ENCODE assay signal across 13 mouse cellular contexts in genomic region chr11:96281855-96282570, GRCm38 (mm10). TPM values are rescaled to one million over a fixed set of nuclear protein-coding genes. Genes with fewer than 3 reads are reported as not detected.
DNase-seq lines count a peak whose midpoint lies in the region; ATAC-seq and TF ChIP-seq lines count a peak whose summit lies in the region.
"Had no signal": no experiment of that assay in that cellular context is flagged by ENCODE, and none has a peak within 500 bp of the region (broad histone marks: within the 10 kb centered on the region; RNA-seq: fewer than 3 reads in every experiment).

Gene Hoxb8, plus strand, starts transcription at chr11:96281905.

- H3K27me3 ChIP-seq in heart, postnatal 0 days (ENCODE audit: control insufficient read depth, insufficient read depth, low read length), result peaks cover 100% of the 10 kb centered on the region
- H3K27me3 ChIP-seq in heart, embryonic 11.5 days (ENCODE audit: control insufficient read depth, insufficient read depth, low read length), result peaks cover 96% of the 10 kb centered on the region
- H3K27me3 ChIP-seq in intestine, embryonic 14.5 days (replicated peaks; ENCODE audit: control insufficient read depth, insufficient read depth, low read length), result peaks cover 51% of the 10 kb centered on the region
- H3K27me3 ChIP-seq in neural tube, embryonic 11.5 days (ENCODE audit: control insufficient read depth, insufficient read depth, low read length), result 0 out of 2 replicates have a peak, but pooled peaks cover 3% of the 10 kb centered on the region

- H3K9ac ChIP-seq in heart, postnatal 0 days (replicated peaks; ENCODE audit: low read depth, low read length), result no peak within 1 kb of the TSS
- H3K9ac ChIP-seq in heart, embryonic 11.5 days (ENCODE audit: low read depth, low read length), result no peak within 1 kb of the TSS
- peak within 1 kb of the TSS; percentile 82 for H3K9ac ChIP-seq in intestine, embryonic 14.5 days (ENCODE audit: low read length)
- peak within 1 kb of the TSS; percentile 100 for H3K9ac ChIP-seq in neural tube, embryonic 11.5 days (ENCODE audit: low read length)

- no peak for TF ChIP-seq EP300 in heart, postnatal 0 days (IDR thresholded peaks at IDR 0.05; ENCODE audit: low read depth)

- no peak within 1 kb of the TSS for H3K27ac ChIP-seq in heart, postnatal 0 days (ENCODE audit: low read depth)
- H3K27ac ChIP-seq in heart, embryonic 11.5 days (ENCODE audit: low read depth, low read length), result no peak within 1 kb of the TSS
- peak within 1 kb of the TSS; percentile 93; the same call in 1 of the 2 replicates for H3K27ac ChIP-seq in intestine, embryonic 14.5 days (ENCODE audit: low read depth)
- H3K27ac ChIP-seq in neural tube, embryonic 11.5 days (ENCODE audit: low read depth, low read length), result peak within 1 kb of the TSS; percentile 100

- H3K4me2 ChIP-seq in heart, postnatal 0 days (ENCODE audit: low read depth, low read length), result no peak within 1 kb of the TSS
- H3K4me2 ChIP-seq in heart, embryonic 11.5 days, result no peak within 1 kb of the TSS
- H3K4me2 ChIP-seq in intestine, embryonic 14.5 days (ENCODE audit: low read length), result peak within 1 kb of the TSS; percentile 86
- H3K4me2 ChIP-seq in neural tube, embryonic 11.5 days (ENCODE audit: low read depth), result peak within 1 kb of the TSS; percentile 100

- 3% methylated on average over 27 of the region's 27 CpGs for WGBS in heart, postnatal 0 days
- WGBS in heart, embryonic 11.5 days (ENCODE audit: insufficient replicate concordance), result 2% methylated on average over 27 of the region's 27 CpGs
- 2% methylated on average over 27 of the region's 27 CpGs for WGBS in intestine, embryonic 14.5 days
- under 1% methylated on average over 27 of the region's 27 CpGs for WGBS in neural tube, embryonic 11.5 days

- no peaks in the 10 kb centered on the region for H3K9me3 ChIP-seq in heart, postnatal 0 days (replicated peaks; ENCODE audit: control insufficient read depth, low read length)
- H3K9me3 ChIP-seq in heart, embryonic 11.5 days (replicated peaks; ENCODE audit: control insufficient read depth, low read length), result no peaks in the 10 kb centered on the region
- H3K9me3 ChIP-seq in intestine, embryonic 14.5 days (ENCODE audit: control insufficient read depth, low read length), result no peaks in the 10 kb centered on the region
- no peaks in the 10 kb centered on the region for H3K9me3 ChIP-seq in neural tube, embryonic 11.5 days (ENCODE audit: control insufficient read depth, low read length)

- no peak for TF ChIP-seq CTCF in heart, postnatal 0 days (IDR thresholded peaks at IDR 0.05; ENCODE audit: low read depth)

- peak within 1 kb of the TSS; percentile 9; the same call in 1 of the 2 replicates for H3K4me3 ChIP-seq in heart, postnatal 0 days (ENCODE audit: low read depth, low read length)
- no peak within 1 kb of the TSS for H3K4me3 ChIP-seq in heart, embryonic 11.5 days (ENCODE audit: low read depth, low read length)
- peak within 1 kb of the TSS; percentile 49 for H3K4me3 ChIP-seq in intestine, embryonic 14.5 days (ENCODE audit: low read depth, low read length)
- peak within 1 kb of the TSS; percentile 96 for H3K4me3 ChIP-seq in neural tube, embryonic 11.5 days (ENCODE audit: low read depth, low read length)

- DNase-seq in heart, postnatal 0 days (ENCODE audit: low spot score), result no peak
- peak; percentile 72 for DNase-seq in adrenal gland, adult 2 months
- no peak for DNase-seq in intestine, embryonic 14.5 days (ENCODE audit: low spot score)
- no peak for DNase-seq in neural tube, embryonic 11.5 days (ENCODE audit: low spot score)
- no peak for DNase-seq in spleen, adult 18-20 months
- DNase-seq in testis, postnatal 14 days (ENCODE audit: low spot score), result no peak
- DNase-seq: midbrain, embryonic 14.5 days; right cerebral cortex, postnatal 4 days had no signal

- ATAC-seq in heart, postnatal 0 days (ENCODE audit: insufficient read depth, low read depth), result no peak
- no peak for ATAC-seq in heart, embryonic 11.5 days (replicated peaks; ENCODE audit: insufficient number of reproducible peaks, low FRiP score, low TSS enrichment)
- no peak for ATAC-seq in intestine, embryonic 14.5 days (replicated peaks; ENCODE audit: low FRiP score, low TSS enrichment, low read depth)
- no peak for ATAC-seq in neural tube, embryonic 11.5 days (ENCODE audit: insufficient read depth, low FRiP score, low TSS enrichment)
- no peak for ATAC-seq in inflammation-experienced regulatory T-cells, adult 6 months
- ATAC-seq: CD4-positive, CD25-positive, alpha-beta regulatory T cell, adult 4 months had no signal

- no peaks in the 10 kb centered on the region for H3K36me3 ChIP-seq in heart, postnatal 0 days (replicated peaks; ENCODE audit: control insufficient read depth, insufficient read depth, low read length)
- H3K36me3 ChIP-seq in heart, embryonic 11.5 days (ENCODE audit: control insufficient read depth, insufficient read depth, low read length), result no peaks in the 10 kb centered on the region
- H3K36me3 ChIP-seq in intestine, embryonic 14.5 days (ENCODE audit: control insufficient read depth, insufficient read depth, low read length), result no peaks in the 10 kb centered on the region
- H3K36me3 ChIP-seq in neural tube, embryonic 11.5 days (ENCODE audit: control insufficient read depth, insufficient read depth, low read length), result no peaks in the 10 kb centered on the region

- H3K4me1 ChIP-seq in heart, postnatal 0 days (ENCODE audit: control insufficient read depth, insufficient read depth), result no peaks in the 10 kb centered on the region
- H3K4me1 ChIP-seq in heart, embryonic 11.5 days (ENCODE audit: control insufficient read depth, insufficient read depth, low read length), result peaks cover 14% of the 10 kb centered on the region; the same call in 1 of the 2 replicates
- peaks cover 8% of the 10 kb centered on the region for H3K4me1 ChIP-seq in intestine, embryonic 14.5 days (replicated peaks; ENCODE audit: control insufficient read depth, insufficient read depth, low read length)
- H3K4me1 ChIP-seq in neural tube, embryonic 11.5 days (ENCODE audit: control insufficient read depth, insufficient read depth, low read length), result peaks cover 11% of the 10 kb centered on the region; the same call in 1 of the 2 replicates

RNA-seq across cellular contexts. Expression of gene Hoxb8, which starts in this region (rescaled TPM):
- total RNA-seq in heart, postnatal 0 days (2014; rRNA removed; ENCODE audit: low replicate concordance), result not detected in 2 replicates
- not detected in 2 replicates for polyA plus RNA-seq in heart, postnatal 0 days (2015; fragmentation: Nextera tagmentation; extraction: Ambion mirVana)
- polyA plus RNA-seq in heart, embryonic 11.5 days (2014; fragmentation: Nextera tagmentation; extraction: Ambion mirVana), result 0.06 TPM in 1 of 2 replicates, not detected in the other
- 10 to 100 TPM; 67.3 to 93.9 TPM for total RNA-seq in adrenal gland, adult 2 months (2021)
- polyA plus RNA-seq in adrenal gland, adult 2 months (2012; rRNA removed), result 357 and 428 TPM in 2 replicates
- polyA plus RNA-seq in intestine, embryonic 14.5 days (2014; fragmentation: Nextera tagmentation; extraction: Ambion mirVana), result 1.5 and 1.7 TPM in 2 replicates
- 27.9 and 28.2 TPM in 2 replicates for polyA plus RNA-seq in neural tube, embryonic 11.5 days (2014; fragmentation: Nextera tagmentation; extraction: Ambion mirVana)
- not detected for polyA plus RNA-seq in inflammation-experienced regulatory T-cells, adult 6 months (2017; shearing (Covaris generic))
- total RNA-seq: left cerebral cortex, adult 8-10 months had no signal
- polyA plus RNA-seq: CD4-positive, CD25-positive, alpha-beta regulatory T cell, adult 4 months; heart, embryonic 14.5 days; midbrain, embryonic 14.5 days had no signal

Comparison
In these comparisons a context has a peak if more than half of its experiments do, and no peak if none do; other contexts are left out.
1. RNA of gene Hoxb8 (total RNA-seq): 67.3 to 93.9 TPM in adrenal gland, adult 2 months; not detected in heart, postnatal 0 days; every median in the first group is over 10 times any median in the second.
2. RNA of gene Hoxb8 (polyA plus RNA-seq): 357 to 428 TPM in adrenal gland, adult 2 months; 27.9 to 28.2 TPM in neural tube, embryonic 11.5 days, 1.5 to 1.7 TPM in intestine, embryonic 14.5 days, 0.06 TPM in heart, embryonic 11.5 days, not detected in heart, postnatal 0 days and not detected in inflammation-experienced regulatory T-cells, adult 6 months; every median in the first group is over 10 times any median in the second.
3. H3K27ac ChIP-seq: peak in intestine, embryonic 14.5 days (single experiment) and neural tube, embryonic 11.5 days (single experiment); none in heart, postnatal 0 days (single experiment) and heart, embryonic 11.5 days (single experiment).
4. H3K4me2 ChIP-seq: peak in intestine, embryonic 14.5 days (single experiment) and neural tube, embryonic 11.5 days (single experiment); none in heart, postnatal 0 days (single experiment) and heart, embryonic 11.5 days (single experiment).
5. H3K9ac ChIP-seq: peak in intestine, embryonic 14.5 days (single experiment) and neural tube, embryonic 11.5 days (single experiment); none in heart, postnatal 0 days (single experiment) and heart, embryonic 11.5 days (single experiment).